Mouse (Mus musculus): ENCODE data around the gene Cdk1. TPM values are rescaled to one million over a fixed set of nuclear protein-coding genes. Genes with fewer than 3 reads are reported as not detected.
"Not testable (repeated sequence)": the region's sequence is repeated elsewhere in the genome, so short reads cannot be mapped to it uniquely, and the experiment has no call there.

The Cdk1 gene
- polyA plus RNA-seq, 1 experiment, result 24.3 TPM

DNA sequence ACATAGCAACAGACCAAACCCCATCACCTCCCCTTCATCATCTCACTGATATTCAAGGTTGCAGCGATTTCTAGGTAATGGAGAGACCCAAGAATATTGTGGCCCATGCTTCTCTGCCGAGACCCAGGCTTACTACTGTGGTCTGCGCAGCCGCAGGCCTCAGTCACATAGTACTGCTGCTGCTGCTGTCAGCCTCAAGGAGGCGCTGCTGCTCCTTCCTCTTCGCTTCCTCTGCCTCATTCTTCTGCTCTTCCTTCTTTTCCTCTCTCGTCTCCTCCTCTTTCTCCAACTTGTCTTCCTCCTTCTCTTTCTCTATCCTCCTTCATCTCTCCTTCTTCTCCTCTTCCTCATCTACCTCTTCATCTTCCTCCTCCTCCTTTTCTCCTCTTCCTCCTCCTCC is 22.4 kb upstream of the Cdk1 start:
- H3K4me1 ChIP-seq, result no peaks in the 10 kb centered on the region
- TF ChIP-seq GATA1 (IDR thresholded peaks at IDR 0.05; ENCODE audit: borderline replicate concordance, low read length), result no peak
- no peak for TF ChIP-seq FLI1 (IDR thresholded peaks at IDR 0.05; ENCODE audit: low read length)
- H3K36me3 ChIP-seq (replicated peaks; ENCODE audit: low read length), result no peaks in the 10 kb centered on the region

DNA sequence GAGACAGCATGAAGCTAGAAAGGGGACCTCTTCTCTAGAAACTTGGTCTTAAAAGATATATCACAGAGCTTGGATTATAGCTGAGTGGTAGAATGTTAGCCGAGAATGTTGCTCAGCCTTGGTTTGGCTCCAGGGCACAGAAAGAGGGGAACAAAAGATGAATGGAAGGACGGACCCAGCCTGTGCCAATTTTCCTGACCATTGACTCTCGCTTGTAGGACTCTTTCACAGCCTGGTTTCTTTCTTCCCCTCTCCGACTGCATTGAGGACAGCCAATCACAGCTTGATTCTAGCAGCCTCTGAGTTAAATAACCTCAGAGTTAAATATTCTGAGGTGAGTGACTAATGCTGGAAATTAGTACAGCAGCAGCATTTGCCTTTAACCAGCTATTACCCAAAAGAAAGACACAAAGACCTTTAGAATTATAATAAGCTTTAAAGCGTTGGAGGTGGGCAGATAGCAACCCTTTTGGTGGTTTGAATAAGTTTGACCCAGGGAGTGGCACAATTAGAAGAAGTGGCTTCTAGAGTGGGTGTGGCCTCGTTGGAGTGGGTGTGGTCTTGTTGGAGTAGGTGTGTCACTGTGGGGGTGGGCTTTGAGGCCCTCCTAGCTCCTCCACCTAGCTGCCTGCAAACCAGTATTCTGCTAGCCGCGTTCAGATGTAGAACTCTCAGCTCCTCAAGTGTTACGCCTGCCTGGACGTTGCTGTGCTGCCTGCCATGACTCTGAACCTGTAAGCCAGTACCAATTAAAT is 21.2 kb upstream of the Cdk1 start:
- H3K27me3 ChIP-seq (replicated peaks), result no peaks in the 10 kb centered on the region
- H3K9me3 ChIP-seq, result peaks cover 14% of the 10 kb centered on the region
- TF ChIP-seq GATA1 (IDR thresholded peaks at IDR 0.05; ENCODE audit: borderline replicate concordance, low read length) (no peak), FLI1 (IDR thresholded peaks at IDR 0.05; ENCODE audit: low read length) (no peak)
- no peak overlapping the region for H3K4me3 ChIP-seq (replicated peaks)
- no peaks in the 10 kb centered on the region for H3K36me3 ChIP-seq (replicated peaks; ENCODE audit: low read length)
- H3K4me1 ChIP-seq, result no peaks in the 10 kb centered on the region

More for the DNA sequence above, 22.4 kb upstream of the Cdk1 start:
- peaks cover 14% of the 10 kb centered on the region for H3K9me3 ChIP-seq
- no peak overlapping the region for H3K4me3 ChIP-seq (replicated peaks)
- H3K27me3 ChIP-seq (replicated peaks), result no peaks in the 10 kb centered on the region

DNA sequence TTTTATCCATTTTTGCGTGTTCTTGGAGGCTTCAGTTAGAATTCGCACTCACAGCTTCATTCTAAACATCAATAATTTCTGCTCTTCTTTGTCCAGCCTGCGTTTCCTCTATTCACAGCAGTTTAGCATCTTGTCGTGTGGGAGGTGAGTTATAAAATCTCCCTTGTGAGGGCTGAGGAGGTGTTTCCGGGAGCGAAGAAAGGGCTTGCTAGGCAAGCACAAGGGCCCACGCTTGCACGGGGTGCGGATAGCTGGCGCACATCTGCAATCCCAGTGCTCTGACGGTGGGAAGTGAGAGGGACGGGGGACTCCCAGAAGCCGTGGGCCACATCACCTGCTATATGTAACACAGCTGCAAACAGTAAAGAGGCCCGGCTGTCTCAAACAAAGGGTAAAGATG is 19.3 kb upstream of the Cdk1 start:
- H3K4me1 ChIP-seq, result no peaks in the 10 kb centered on the region
- H3K36me3 ChIP-seq (replicated peaks; ENCODE audit: low read length), result no peaks in the 10 kb centered on the region
- no peak for TF ChIP-seq GATA1 (IDR thresholded peaks at IDR 0.05; ENCODE audit: borderline replicate concordance, low read length)
- TF ChIP-seq FLI1 (IDR thresholded peaks at IDR 0.05; ENCODE audit: low read length), result no peak
- peaks cover 10% of the 10 kb centered on the region for H3K9me3 ChIP-seq
- no peak overlapping the region for H3K4me3 ChIP-seq (replicated peaks)
- H3K27me3 ChIP-seq (replicated peaks), result peaks cover 2% of the 10 kb centered on the region

DNA sequence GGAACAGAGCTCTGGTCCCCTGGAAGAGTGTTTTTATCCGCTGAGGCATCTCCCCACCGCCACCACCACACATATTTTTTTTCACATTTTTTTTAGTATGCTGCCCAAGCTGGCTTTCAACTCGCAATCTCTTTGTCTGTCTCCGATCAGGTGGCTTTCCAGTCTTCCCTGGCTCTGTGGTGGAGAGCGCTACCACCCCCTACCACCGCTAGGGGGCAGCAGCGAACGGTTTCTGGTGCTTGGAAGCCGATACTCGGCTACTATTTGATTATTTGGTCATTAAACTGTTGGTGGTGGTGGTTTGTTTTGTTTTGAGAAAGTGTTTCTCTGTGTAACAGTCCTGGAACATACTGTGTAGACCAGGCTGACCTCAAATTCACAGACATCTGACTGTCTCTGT is 18.7 kb upstream of the Cdk1 start:
- H3K4me1 ChIP-seq, result no peaks in the 10 kb centered on the region
- no peaks in the 10 kb centered on the region for H3K36me3 ChIP-seq (replicated peaks; ENCODE audit: low read length)
- H3K27me3 ChIP-seq (replicated peaks), result peaks cover 2% of the 10 kb centered on the region
- TF ChIP-seq FLI1 (IDR thresholded peaks at IDR 0.05; ENCODE audit: low read length), result no peak
- H3K9me3 ChIP-seq, result peaks cover 6% of the 10 kb centered on the region
- no peak overlapping the region for H3K4me3 ChIP-seq (replicated peaks)

DNA sequence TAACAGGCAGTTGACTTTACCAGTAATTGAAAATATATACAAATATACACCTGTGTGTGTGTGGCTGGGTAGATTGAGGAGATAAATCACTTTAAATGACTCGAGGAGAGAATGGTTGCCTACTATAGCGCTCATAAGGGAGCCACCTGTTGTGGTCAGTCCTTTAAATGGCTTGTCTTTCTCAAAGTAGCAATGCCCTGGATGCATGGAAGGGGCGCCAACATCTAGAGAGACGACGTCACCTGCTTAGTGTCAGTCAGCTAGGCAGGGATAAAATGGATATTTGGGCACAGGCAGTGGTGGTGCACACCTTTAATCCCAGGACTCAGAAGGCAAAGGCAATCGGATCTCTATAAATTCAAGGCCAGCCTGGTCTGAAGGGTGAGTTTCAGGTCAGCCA is 16.6 kb upstream of the Cdk1 start:
- Histone ChIP-seq H3K4me1 (no peaks in the 10 kb centered on the region), H3K9me3 (peaks cover 11% of the 10 kb centered on the region), H3K36me3 (replicated peaks; ENCODE audit: low read length) (no peaks in the 10 kb centered on the region), H3K4me3 (replicated peaks) (no peak overlapping the region), H3K27me3 (replicated peaks) (peaks cover 2% of the 10 kb centered on the region)
- no peak for TF ChIP-seq FLI1 (IDR thresholded peaks at IDR 0.05; ENCODE audit: low read length)
- no peak for TF ChIP-seq GATA1 (IDR thresholded peaks at IDR 0.05; ENCODE audit: borderline replicate concordance, low read length)

DNA sequence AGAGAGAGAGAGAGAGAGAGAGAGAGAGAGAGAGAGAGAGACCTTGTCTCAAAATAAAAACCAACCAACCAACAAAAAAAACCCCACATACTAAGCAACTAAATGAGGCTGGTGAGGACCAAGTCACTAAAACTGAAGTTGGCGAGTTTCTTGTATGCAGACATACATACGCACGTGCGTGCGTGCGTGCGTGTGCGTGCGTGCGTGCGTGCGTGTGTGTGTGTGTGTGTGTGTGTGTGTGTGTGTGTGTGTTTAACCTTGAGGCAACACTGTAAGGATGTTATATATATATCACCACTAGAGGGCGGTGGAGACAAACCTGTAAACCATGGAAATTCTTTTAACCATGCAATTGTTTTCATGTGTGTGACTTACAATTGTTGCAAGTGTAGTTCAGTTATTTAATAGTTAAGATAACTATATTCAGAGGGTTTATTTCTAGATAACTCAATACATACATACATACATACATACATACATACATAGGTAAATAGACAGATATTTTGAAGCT is 14.2 kb upstream of the Cdk1 start:
- peaks cover 2% of the 10 kb centered on the region for H3K27me3 ChIP-seq (replicated peaks)
- H3K4me1 ChIP-seq, result no peaks in the 10 kb centered on the region
- H3K4me3 ChIP-seq (replicated peaks), result no peak overlapping the region
- peaks cover 16% of the 10 kb centered on the region for H3K9me3 ChIP-seq
- no peak for TF ChIP-seq GATA1 (IDR thresholded peaks at IDR 0.05; ENCODE audit: borderline replicate concordance, low read length)
- TF ChIP-seq FLI1 (IDR thresholded peaks at IDR 0.05; ENCODE audit: low read length), result no peak
- H3K36me3 ChIP-seq (replicated peaks; ENCODE audit: low read length), result no peaks in the 10 kb centered on the region

DNA sequence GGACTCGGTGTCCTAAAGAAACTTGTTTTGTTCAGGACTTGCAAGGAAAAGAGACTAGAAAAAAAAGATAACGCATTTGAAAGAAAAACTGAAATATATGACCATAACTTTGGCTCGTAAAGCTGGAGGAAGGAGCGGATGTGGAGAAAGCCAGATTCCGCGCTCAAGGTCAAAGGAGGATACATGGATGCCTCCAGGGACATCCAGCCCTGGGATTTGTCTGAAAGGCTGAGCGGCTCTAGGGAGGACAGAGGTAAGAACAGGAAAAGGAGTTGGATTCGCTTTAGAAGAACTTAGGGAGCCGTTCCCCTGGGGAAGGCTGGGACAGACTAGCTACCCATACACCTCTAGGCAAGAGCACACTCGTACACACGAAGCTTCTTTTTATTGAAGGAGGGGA is 13.5 kb upstream of the Cdk1 start:
- Histone ChIP-seq H3K36me3 (replicated peaks; ENCODE audit: low read length) (no peaks in the 10 kb centered on the region), H3K9me3 (peaks cover 23% of the 10 kb centered on the region), H3K4me3 (replicated peaks) (no peak overlapping the region), H3K27me3 (replicated peaks) (peaks cover 2% of the 10 kb centered on the region), H3K4me1 (no peaks in the 10 kb centered on the region)
- TF ChIP-seq FLI1 (IDR thresholded peaks at IDR 0.05; ENCODE audit: low read length) (no peak), GATA1 (IDR thresholded peaks at IDR 0.05; ENCODE audit: borderline replicate concordance, low read length) (no peak)

DNA sequence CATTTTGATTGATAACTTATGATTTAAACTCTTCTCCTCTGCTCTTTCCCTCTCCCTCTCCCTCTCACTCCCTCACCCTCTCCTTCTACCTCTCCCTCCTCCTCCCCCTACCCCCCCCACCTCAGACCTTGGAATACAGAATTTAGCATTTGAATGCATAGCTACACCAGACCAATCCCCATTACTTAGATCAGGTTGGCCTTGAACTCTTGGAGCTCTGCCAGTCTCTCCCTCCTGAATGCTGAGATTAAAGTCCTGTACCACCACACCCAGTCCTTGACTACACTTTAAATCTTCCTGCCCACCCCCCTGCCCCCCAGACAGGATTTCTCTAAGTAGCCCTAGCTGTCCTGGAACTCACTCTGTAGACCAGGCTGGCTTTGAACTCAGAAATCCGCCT is 6.9 kb upstream of the Cdk1 start:
- Histone ChIP-seq H3K4me1 (no peaks in the 10 kb centered on the region), H3K4me3 (replicated peaks) (no peak overlapping the region), H3K36me3 (replicated peaks; ENCODE audit: low read length) (no peaks in the 10 kb centered on the region), H3K27me3 (replicated peaks) (no peaks in the 10 kb centered on the region), H3K9me3 (peaks cover 44% of the 10 kb centered on the region)
- TF ChIP-seq FLI1 (IDR thresholded peaks at IDR 0.05; ENCODE audit: low read length), result no peak
- no peak for TF ChIP-seq GATA1 (IDR thresholded peaks at IDR 0.05; ENCODE audit: borderline replicate concordance, low read length)

DNA sequence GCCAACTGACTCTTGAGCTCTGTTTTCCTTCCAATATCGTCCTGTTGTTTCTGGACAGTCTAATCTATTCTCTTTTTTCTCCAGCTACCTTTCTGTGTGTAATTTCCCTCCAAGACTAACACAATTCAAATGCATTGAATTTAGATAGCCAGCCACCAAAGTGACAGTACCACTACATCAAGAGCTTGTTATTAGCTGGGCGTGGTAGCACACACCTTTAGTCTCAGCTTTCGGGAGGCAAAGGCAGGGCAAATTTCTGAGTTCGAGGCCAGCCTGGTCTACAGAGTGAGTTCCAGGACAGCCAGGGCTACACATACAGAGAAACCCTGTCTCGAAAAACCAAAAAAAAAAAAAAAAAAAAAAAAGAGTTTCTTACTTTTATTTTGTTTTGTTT is 345 bp upstream of the Cdk1 start:
- H3K27me3 ChIP-seq (replicated peaks), result not testable (repeated sequence)
- Histone ChIP-seq H3K36me3 (replicated peaks; ENCODE audit: low read length) (peaks cover 24% of the 10 kb centered on the region), H3K4me3 (replicated peaks) (peak overlapping the region; percentile 94), H3K4me1 (peaks cover 47% of the 10 kb centered on the region), H3K9me3 (peaks cover 20% of the 10 kb centered on the region)

DNA sequence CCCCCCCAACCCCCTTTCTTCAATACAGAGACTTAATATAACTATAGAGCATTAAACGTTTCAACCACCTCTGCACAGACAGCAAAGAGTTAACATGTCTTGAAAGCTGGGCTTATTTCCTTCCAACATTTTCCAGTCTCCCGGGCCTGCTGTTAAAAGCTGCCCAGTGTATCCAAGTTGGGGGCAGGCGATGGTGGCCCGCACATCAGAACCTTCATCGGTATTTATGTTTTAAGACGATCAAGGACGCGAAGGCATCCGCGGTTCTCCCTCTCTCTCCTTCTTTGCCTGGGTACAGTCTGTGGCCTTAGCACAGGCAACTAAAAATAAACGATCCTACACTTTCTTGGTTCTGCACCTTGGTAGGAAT is 911 bp downstream of the Cdk1 start:
- Histone ChIP-seq H3K36me3 (replicated peaks; ENCODE audit: low read length) (peaks cover 37% of the 10 kb centered on the region), H3K27me3 (replicated peaks) (no peaks in the 10 kb centered on the region)
- TF ChIP-seq GATA1 (IDR thresholded peaks at IDR 0.05; ENCODE audit: borderline replicate concordance, low read length) (no peak), FLI1 (IDR thresholded peaks at IDR 0.05; ENCODE audit: low read length) (no peak)

More for the DNA sequence above, 911 bp downstream of the Cdk1 start:
- Histone ChIP-seq H3K4me3 (replicated peaks) (peak overlapping the region; percentile 94), H3K9me3 (peaks cover 7% of the 10 kb centered on the region), H3K4me1 (peaks cover 57% of the 10 kb centered on the region)

Data from megakaryocyte, embryonic 14.5 days (primary cell).